Mouse (Mus musculus): ENCODE results near the gene Gm11639.

Gm11639 gene

GRCm38 (mm10) chr11:105158047-105158446 lies 472.5 kb downstream of the Gm11639 start:
- DNase-seq, result no peak

GRCm38 (mm10) chr11:105159673-105160360 lies 474.3 kb downstream of the Gm11639 start:
- DNase-seq, result no peak

- DNase-seq, result no peak
These were observed 475.9 kb downstream of the Gm11639 start for GRCm38 (mm10) chr11:105161411-105161810.

- no peak for DNase-seq
These were observed 479.3 kb downstream of the Gm11639 start for GRCm38 (mm10) chr11:105164516-105165510.

- no peak for DNase-seq
These were observed 481.3 kb downstream of the Gm11639 start for GRCm38 (mm10) chr11:105166780-105167179.
